10 mouse cellular contexts compared by ENCODE assay signal in the genomic region with DNA sequence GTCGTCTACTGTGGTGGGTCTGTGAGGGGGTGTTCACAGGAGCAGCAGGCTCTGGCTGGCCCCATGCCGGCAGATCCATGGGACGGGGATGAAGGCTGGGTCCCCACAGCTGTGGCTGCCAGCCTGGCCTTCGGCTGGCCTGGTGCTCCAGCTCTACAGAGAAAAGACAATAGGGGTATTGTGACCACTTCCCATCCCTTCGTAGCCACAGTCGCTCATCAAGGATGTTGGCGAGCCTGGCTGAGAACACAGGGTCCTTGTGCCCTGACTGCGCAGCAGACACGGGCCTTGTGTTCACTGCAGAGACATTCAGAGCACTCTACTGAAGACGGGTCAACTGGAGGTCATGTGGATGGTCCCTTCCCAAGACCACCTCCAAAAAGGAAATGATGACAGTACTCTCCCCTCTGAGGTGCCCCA.
DNase-seq lines count a peak whose midpoint lies in the region; ATAC-seq and TF ChIP-seq lines count a peak whose summit lies in the region.
"Had no signal": no experiment of that assay in that cellular context is flagged by ENCODE, and none has a peak within 500 bp of the region (broad histone marks: within the 10 kb centered on the region; RNA-seq: fewer than 3 reads in every experiment).

No protein-coding gene starts in this region.

- no peaks in the 10 kb centered on the region for H3K36me3 ChIP-seq in lung, embryonic 14.5 days (ENCODE audit: insufficient read depth)
- H3K36me3 ChIP-seq in intestine, embryonic 16.5 days (ENCODE audit: control insufficient read depth, insufficient read depth, low read length), result no peaks in the 10 kb centered on the region

- no peak overlapping the region for H3K4me3 ChIP-seq in lung, embryonic 14.5 days (ENCODE audit: low read depth, low read length)
- no peak overlapping the region for H3K4me3 ChIP-seq in lung, adult 2 months (replicated peaks; ENCODE audit: extremely low read depth, low read depth, low read length)
- no peak overlapping the region for H3K4me3 ChIP-seq in intestine, embryonic 16.5 days (ENCODE audit: low read length)
- H3K4me3 ChIP-seq: erythroblast, embryonic 14.5 days had no signal

- WGBS in lung, embryonic 14.5 days, result 58% methylated on average over 10 of the region's 10 CpGs
- WGBS in lung, adult 2 months, result 58% methylated on average over 10 of the region's 10 CpGs
- 72% methylated on average over 10 of the region's 10 CpGs for WGBS in intestine, embryonic 16.5 days

- H3K4me2 ChIP-seq in lung, embryonic 14.5 days, result no peak overlapping the region
- no peak overlapping the region for H3K4me2 ChIP-seq in intestine, embryonic 16.5 days (ENCODE audit: low read depth, low read length)

- no peak for TF ChIP-seq CTCF in lung, embryonic 14.5 days (IDR thresholded peaks at IDR 0.05; ENCODE audit: low read depth)
- no peak for TF ChIP-seq CTCF in lung, adult 2 months (IDR thresholded peaks at IDR 0.05; ENCODE audit: insufficient read depth, low read length)

- peak; percentile 11 for DNase-seq in cerebellum, adult 11-12 months
- DNase-seq in cerebellum, adult 8-10 months, result no peak
- DNase-seq in lung, embryonic 14.5 days, result no peak
- DNase-seq in lung, adult 2 months, result no peak
- DNase-seq in right cerebral cortex, postnatal 25 days, result peak; percentile 23
- DNase-seq in adrenal gland, adult (ENCODE audit: inconsistent age in 2 of 2, low spot score in 1 of 2), result no peak
- no peak for DNase-seq in urinary bladder, postnatal 36 days (ENCODE audit: low spot score in 2 of 2)
- DNase-seq: kidney, adult 9 months had no signal

- no peak for TF ChIP-seq POLR2A in lung, adult 2 months (IDR thresholded peaks at IDR 0.05; ENCODE audit: borderline replicate concordance, extremely low read depth, low read depth, low read length)

- no peak overlapping the region for H3K27ac ChIP-seq in lung, embryonic 14.5 days (ENCODE audit: low read depth)
- H3K27ac ChIP-seq in intestine, embryonic 16.5 days (ENCODE audit: low read length), result 0 out of 2 replicates have a peak overlapping the region, but pooled peaks have one; percentile 35

- ATAC-seq in lung, embryonic 14.5 days (ENCODE audit: insufficient read depth), result peak; percentile 53
- peak; percentile 72 for ATAC-seq in intestine, embryonic 16.5 days

- H3K9me3 ChIP-seq in lung, embryonic 14.5 days (ENCODE audit: low read depth, low read length), result no peaks in the 10 kb centered on the region
- no peaks in the 10 kb centered on the region for H3K9me3 ChIP-seq in intestine, embryonic 16.5 days (ENCODE audit: control insufficient read depth, low read length)

- H3K4me1 ChIP-seq in lung, embryonic 14.5 days (ENCODE audit: insufficient read depth), result peaks cover 3% of the 10 kb centered on the region; the same call in 1 of the 2 replicates
- no peaks in the 10 kb centered on the region for H3K4me1 ChIP-seq in lung, adult 2 months (ENCODE audit: control insufficient read depth, insufficient read depth, low read length)
- peaks cover 7% of the 10 kb centered on the region; the same call in 1 of the 2 replicates for H3K4me1 ChIP-seq in intestine, embryonic 16.5 days (ENCODE audit: control insufficient read depth, insufficient read depth, low read length)

- no peak overlapping the region for H3K9ac ChIP-seq in lung, embryonic 14.5 days
- H3K9ac ChIP-seq in intestine, embryonic 16.5 days (ENCODE audit: low read depth, low read length), result no peak overlapping the region

- no peaks in the 10 kb centered on the region for H3K27me3 ChIP-seq in lung, embryonic 14.5 days (ENCODE audit: insufficient read depth, low read length)
- no peaks in the 10 kb centered on the region for H3K27me3 ChIP-seq in intestine, embryonic 16.5 days (replicated peaks; ENCODE audit: control insufficient read depth, insufficient read depth, low read length)

Comparison
In these comparisons a context has a peak if more than half of its experiments do, and no peak if none do; other contexts are left out.
1. DNase-seq: peak in cerebellum, adult 11-12 months (single experiment) and right cerebral cortex, postnatal 25 days (single experiment); none in cerebellum, adult 8-10 months (single experiment), lung, embryonic 14.5 days (single experiment), lung, adult 2 months (single experiment), adrenal gland, adult (0 of 2) and urinary bladder, postnatal 36 days (0 of 2).